Mouse (Mus musculus): ENCODE data around the gene Lmln.

DNA sequence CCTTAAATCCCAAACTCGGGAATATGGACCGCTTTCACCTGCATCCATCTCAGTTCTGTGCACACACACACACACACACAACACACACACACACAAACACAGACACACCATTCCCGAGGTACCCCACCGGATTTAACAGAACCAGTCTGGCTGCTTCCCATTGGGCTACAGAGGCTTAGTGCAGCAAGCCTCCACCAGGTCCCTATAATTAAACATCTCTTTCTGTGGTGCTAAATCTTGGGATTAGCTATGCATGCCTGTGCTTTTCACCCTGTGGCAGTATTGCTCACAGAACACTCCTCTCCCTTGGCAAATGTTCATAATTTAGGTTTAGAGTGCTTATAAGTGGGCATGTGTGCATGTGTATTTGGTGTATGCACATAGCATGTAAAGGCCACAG lies 85.8 kb downstream of the Lmln start:
- TF ChIP-seq CTCF (IDR thresholded peaks at IDR 0.05; ENCODE audit: control insufficient read depth, insufficient read depth, insufficient replicate concordance, low read depth, low read length) (no peak), POLR2A (IDR thresholded peaks at IDR 0.05; ENCODE audit: control insufficient read depth, low read depth, low read length) (no peak)

Measured in testis, adult 2 months (tissue).